ENCODE assay signal across 8 mouse cellular contexts in genomic region chr3:52262431-52263161, GRCm38 (mm10). TPM values are rescaled to one million over a fixed set of nuclear protein-coding genes. Genes with fewer than 3 reads are reported as not detected.
A peak's percentile ranks its signal among the peaks of the same experiment; 100 is the strongest.
DNase-seq lines count a peak whose midpoint lies in the region; ATAC-seq lines count a peak whose summit lies in the region.

No protein-coding gene starts in this region.

- DNase-seq in ZHBTc4 (ENCODE audit: low read depth, low spot score) = peak; percentile 74
- peak; percentile 79 to 84 for DNase-seq in cerebellum, postnatal 36 days
- DNase-seq in gastrocnemius, postnatal 36 days = peak; percentile 70 to 76
- peak; percentile 48 to 84 for DNase-seq in layer of hippocampus, adult 8-10 months (ENCODE audit: low spot score in 2 of 2)
- DNase-seq in lung, postnatal 4 days = peak; percentile 70 to 85
- DNase-seq in spleen, adult 12 weeks (ENCODE audit: low spot score) = peak; percentile 52

- intact Hi-C loops in gastrocnemius, postnatal 36 days (cut with DNase I) = loop anchor here (1.0 to 10.0 kb wide), 3 partner anchors 272 to 540 kb away; no protein-coding TSS in a partner anchor

- ATAC-seq in CD4-positive, CD25-positive, alpha-beta regulatory T cell, adult 4 months = peak; percentile 71
- ATAC-seq in erythroblast, adult 5-6 weeks (replicated peaks; ENCODE audit: low FRiP score, poor library complexity, severe bottlenecking) = no peak

RNA-seq across cellular contexts. Expression of gene Foxo1, which starts 5.5 kb away (rescaled TPM):
- polyA plus RNA-seq in CD4-positive, CD25-positive, alpha-beta regulatory T cell, adult 4 months (2017; shearing (Covaris generic)) = 10 to 100 TPM; 37.1 to 38.9 TPM
- 10 to 100 TPM; 19.0 to 29.2 TPM for total RNA-seq in gastrocnemius, postnatal 36 days (2021)
- 10 to 100 TPM; 20.2 to 23.1 (median 22.8) TPM for total RNA-seq in layer of hippocampus, adult 8-10 months (2022)
- 1.3 and 2.1 TPM in 2 replicates for total RNA-seq in erythroblast, adult 5-6 weeks (2015; ENCODE audit: low replicate concordance)
- 0.26 and 0.56 TPM in 2 replicates for total RNA-seq in erythroblast, adult 5-6 weeks (2017; ENCODE audit: low replicate concordance)

Comparison
In these comparisons a context has a peak if more than half of its experiments do, and no peak if none do; other contexts are left out.
1. RNA of gene Foxo1, which starts 5.5 kb away (total RNA-seq): 19.0 to 29.2 TPM in gastrocnemius, postnatal 36 days and 20.2 to 23.1 TPM in layer of hippocampus, adult 8-10 months; 0.26 to 2.1 TPM in erythroblast, adult 5-6 weeks; every median in the first group is over 4 times any median in the second.
2. Peak in every context shown above with its lines, with median percentiles within 50 percentile points of each other: DNase-seq.